Mouse (Mus musculus) MEL (cell line): ENCODE measurements around the gene Tas2r105. TPM values are rescaled to one million over a fixed set of nuclear protein-coding genes. Genes with fewer than 3 reads are reported as not detected.
A peak's percentile ranks its signal among the peaks of the same experiment; 100 is the strongest.

Experiments
- DNase-seq: peaks from one replicate; pipeline ENCODE4 v3.0.0; 2011; ENCODE audit warnings: low read depth, low spot score
- H3K27ac ChIP-seq: 2 replicates; pipeline ENCODE4 v1.5.1; 2012; ENCODE audit warnings: low read depth, mild to moderate bottlenecking, control low read depth, low read length, moderate library complexity; ENCODE audit not compliant: control insufficient read depth
- H3K27me3 ChIP-seq, 2 experiments: fragments of 150-350 bp in 1 of 2; sonication (generic) in 1 of 2; 2 replicates each; pipeline ENCODE4 v1.6.1; 2012; ENCODE audit warnings: low read length in 2 of 2, mild to moderate bottlenecking in 2 of 2, improper control_type of control experiment in 1 of 2, moderate library complexity in 1 of 2; ENCODE audit not compliant: insufficient read depth in 2 of 2, control insufficient read depth in 1 of 2
- H3K36me3 ChIP-seq, 2 experiments: 2 replicates each; pipeline ENCODE4 v1.6.1; 2012 to 2014; ENCODE audit warnings: low read length in 2 of 2, improper control_type of control experiment in 1 of 2, inconsistent platforms in 1 of 2, mild to moderate bottlenecking in 1 of 2; ENCODE audit not compliant: insufficient read depth in 2 of 2, control insufficient read depth in 1 of 2
- H3K4me1 ChIP-seq, 2 experiments: fragments of 150-350 bp in 1 of 2; sonication (generic) in 1 of 2; 2 replicates each; pipeline ENCODE4 v1.6.1; 2012; ENCODE audit warnings: low read length in 2 of 2, improper control_type of control experiment in 1 of 2, mild to moderate bottlenecking in 1 of 2; ENCODE audit not compliant: insufficient read depth in 2 of 2, control insufficient read depth in 1 of 2
- H3K4me3 ChIP-seq, 2 experiments: fragments of 150-350 bp in 1 of 2; sonication (generic) in 1 of 2; 2 replicates each; pipeline ENCODE4 v1.5.1; 2012; ENCODE audit warnings: low read depth in 2 of 2, low read length in 2 of 2, mild to moderate bottlenecking in 2 of 2, moderate library complexity in 2 of 2, control low read depth in 1 of 2, improper control_type of control experiment in 1 of 2; ENCODE audit not compliant: control insufficient read depth in 1 of 2, insufficient read depth in 1 of 2
- H3K79me2 ChIP-seq: 2 replicates; pipeline ENCODE4 v1.6.1; 2012; ENCODE audit warnings: mild to moderate bottlenecking, low read length, moderate library complexity; ENCODE audit not compliant: control insufficient read depth, poor library complexity, insufficient read depth
- H3K9ac ChIP-seq: 2 replicates; pipeline ENCODE4 v1.6.1; 2012; ENCODE audit warnings: low read depth, mild to moderate bottlenecking, control low read depth, low read length, moderate library complexity; ENCODE audit not compliant: control insufficient read depth, poor library complexity, severe bottlenecking
- H3K9me3 ChIP-seq: fragments of 150-350 bp; sonication (generic); replicated peaks from 2 replicates; pipeline ENCODE4 v1.6.1; 2012; ENCODE audit warnings: mild to moderate bottlenecking, low read length, improper control_type of control experiment, moderate library complexity; ENCODE audit not compliant: insufficient read depth
- BHLHE40 ChIP-seq: IDR thresholded peaks from 2 replicates; pipeline ENCODE4 v1.6.1; 2012; ENCODE audit warnings: low read depth, mild to moderate bottlenecking, inconsistent platforms, low read length, improper control_type of control experiment, borderline replicate concordance
- CHD2 ChIP-seq: IDR thresholded peaks from 2 replicates; pipeline ENCODE4 v1.6.1; 2011; ENCODE audit warnings: low read length, improper control_type of control experiment
- CTCF ChIP-seq, 3 experiments: IDR thresholded peaks in 2 of 3; conservative IDR thresholded peaks in 1 of 3; 2 replicates each; pipeline ENCODE4 v1.5.1; 2011 to 2012; ENCODE audit warnings: low read length in 3 of 3, low read depth in 2 of 3, mild to moderate bottlenecking in 2 of 3, improper control_type of control experiment in 1 of 3, inconsistent platforms in 1 of 3, mixed read lengths in 1 of 3, moderate library complexity in 1 of 3; ENCODE audit not compliant: control insufficient read depth in 1 of 3, insufficient read depth in 1 of 3, poor library complexity in 1 of 3, severe bottlenecking in 1 of 3
- E2F4 ChIP-seq: IDR thresholded peaks from 2 replicates; pipeline ENCODE4 v1.6.1; 2011; ENCODE audit warnings: low read depth, low read length, improper control_type of control experiment, borderline replicate concordance
- ELF1 ChIP-seq: IDR thresholded peaks from 2 replicates; pipeline ENCODE4 v1.6.1; 2014; ENCODE audit warnings: low read depth, mild to moderate bottlenecking, inconsistent platforms, low read length, improper control_type of control experiment, moderate library complexity
- EP300 ChIP-seq, 2 experiments: IDR thresholded peaks; 2 replicates each; pipeline ENCODE4 v1.6.1; 2011; ENCODE audit warnings: improper control_type of control experiment in 2 of 2, low read length in 2 of 2, low read depth in 1 of 2, mild to moderate bottlenecking in 1 of 2
- ETS1 ChIP-seq: IDR thresholded peaks from 2 replicates; pipeline ENCODE4 v1.6.1; 2012; ENCODE audit warnings: low read depth, mild to moderate bottlenecking, inconsistent platforms, low read length, improper control_type of control experiment, moderate library complexity
- GABPA ChIP-seq: IDR thresholded peaks from 2 replicates; pipeline ENCODE4 v1.6.1; 2012; ENCODE audit warnings: low read depth, mild to moderate bottlenecking, inconsistent platforms, low read length, improper control_type of control experiment, moderate library complexity
- MAX ChIP-seq: IDR thresholded peaks from 2 replicates; pipeline ENCODE4 v1.6.1; 2011; ENCODE audit warnings: low read length, improper control_type of control experiment
- NRF1 ChIP-seq: IDR thresholded peaks from 2 replicates; pipeline ENCODE4 v1.6.1; 2014; ENCODE audit warnings: low read depth, mild to moderate bottlenecking, inconsistent platforms, low read length, improper control_type of control experiment, moderate library complexity; ENCODE audit not compliant: poor library complexity, insufficient read depth, severe bottlenecking
- RAD21 ChIP-seq: IDR thresholded peaks from 2 replicates; pipeline ENCODE4 v1.6.1; 2011; ENCODE audit warnings: mild to moderate bottlenecking, low read depth, low read length, improper control_type of control experiment
- RCOR1 ChIP-seq: IDR thresholded peaks from 2 replicates; pipeline ENCODE4 v1.6.1; 2012; ENCODE audit warnings: low read depth, mild to moderate bottlenecking, inconsistent platforms, low read length, improper control_type of control experiment
- SMC3 ChIP-seq: IDR thresholded peaks from 2 replicates; pipeline ENCODE4 v1.6.1; 2011; ENCODE audit warnings: low read depth, low read length, improper control_type of control experiment
- UBTF ChIP-seq: IDR thresholded peaks from 2 replicates; pipeline ENCODE4 v1.6.1; 2012; ENCODE audit warnings: low read depth, mild to moderate bottlenecking, inconsistent platforms, low read length, improper control_type of control experiment, moderate library complexity, borderline replicate concordance; ENCODE audit not compliant: insufficient read depth
- ZNF384 ChIP-seq: IDR thresholded peaks from 2 replicates; pipeline ENCODE4 v1.6.1; 2012; ENCODE audit warnings: low read depth, mild to moderate bottlenecking, inconsistent platforms, low read length, improper control_type of control experiment
- polyA plus RNA-seq, 2 experiments: library from polyadenylated mRNA; stranded (reverse) in 1 of 2; unstranded in 1 of 2; fragments of >175 nt in 1 of 2; fragments of >200 nt in 1 of 2; gene quantifications; 2 replicates each; pipeline versions ENCODE4 v1.2.1 to v1.2.4; 2012; ENCODE audit warnings: low replicate concordance in 2 of 2, low read depth in 1 of 2; ENCODE audit not compliant: insufficient read length in 2 of 2, insufficient read depth in 1 of 2, missing spikeins in 1 of 2
- total RNA-seq: library from RNA; depleted of rRNA; stranded (reverse); fragments of 300-350 nt; gene quantifications from 2 replicates; pipeline ENCODE4 v1.2.3, GENCODE M21; 2012; rRNA removed

Tas2r105 gene
- total RNA-seq: not detected in 2 replicates
- not detected for polyA plus RNA-seq

GRCm38 (mm10) chr6:131687395-131687794 lies at the start of gene Tas2r105:
Gene Tas2r105, minus strand, starts transcription at chr6:131687495.
- H3K27ac ChIP-seq: no peak within 1 kb of the TSS
- no peaks in the 10 kb centered on the region for H3K36me3 ChIP-seq
- H3K79me2 ChIP-seq: no peaks in the 10 kb centered on the region
- H3K27me3 ChIP-seq: no peaks in the 10 kb centered on the region
- H3K4me3 ChIP-seq: no peak within 1 kb of the TSS
- H3K9ac ChIP-seq: no peak within 1 kb of the TSS
- no peaks in the 10 kb centered on the region for H3K9me3 ChIP-seq
- no peaks in the 10 kb centered on the region for H3K4me1 ChIP-seq
- DNase-seq: no peak
- no peak for TF ChIP-seq ELF1

DNA sequence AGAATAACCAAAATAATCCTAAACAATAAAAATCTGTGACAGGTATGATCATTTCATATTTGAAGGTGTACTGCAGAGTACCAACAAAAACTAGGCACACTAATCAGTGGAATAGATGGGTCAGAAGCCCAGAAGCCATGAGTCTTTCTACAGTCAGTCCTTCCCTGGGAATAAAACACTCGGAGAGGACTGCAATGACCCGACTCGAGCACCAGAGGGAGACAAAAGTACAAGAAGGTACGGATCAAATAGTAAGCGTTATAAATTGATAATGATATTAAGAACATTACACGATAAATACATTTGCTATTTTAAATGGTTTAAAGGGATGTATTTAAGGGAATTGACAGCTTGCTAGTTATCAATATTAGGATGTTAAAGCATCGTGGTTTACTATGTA lies 25.5 kb upstream of the Tas2r105 start:
- Histone ChIP-seq H3K36me3 (no peaks in the 10 kb centered on the region), H3K4me1 (no peaks in the 10 kb centered on the region), H3K9ac (no peak overlapping the region), H3K27ac (no peak overlapping the region), H3K4me3 (no peak overlapping the region), H3K27me3 (no peaks in the 10 kb centered on the region), H3K9me3 (no peaks in the 10 kb centered on the region), H3K79me2 (no peaks in the 10 kb centered on the region)
- DNase-seq: peak; percentile 24
- TF ChIP-seq RAD21 (peak; percentile 50), UBTF (no peak), CTCF (IDR thresholded peaks at IDR 0.05 in 2 of 3, conservative IDR thresholded peaks at IDR 0.05 in 1 of 3; ENCODE audit: control insufficient read depth in 1 of 3, insufficient read depth in 1 of 3, low read depth in 2 of 3, low read length in 3 of 3, poor library complexity in 1 of 3, severe bottlenecking in 1 of 3) (peak; percentile 23 to 54 (median 35); a peak in 5 of 6 replicates), NRF1 (no peak), GABPA (no peak), EP300 (IDR thresholded peaks at IDR 0.05; ENCODE audit: low read depth in 1 of 2, low read length in 2 of 2) (no peak), E2F4 (no peak), ZNF384 (no peak), CHD2 (no peak), MAX (no peak), SMC3 (peak; percentile 59), ETS1 (no peak)

GRCm38 (mm10) chr6:131689963-131690362 lies 2.7 kb upstream of the Tas2r105 start, which contains the start of gene Tas2r114:
Gene Tas2r114, minus strand, starts transcription at chr6:131690063.
- no peak for TF ChIP-seq NRF1
- TF ChIP-seq RAD21: no peak
- no peak for TF ChIP-seq E2F4
- TF ChIP-seq BHLHE40: no peak
- no peak for TF ChIP-seq RCOR1
- TF ChIP-seq GABPA: no peak
- H3K4me3 ChIP-seq: no peak within 1 kb of the TSS
- H3K27me3 ChIP-seq: no peaks in the 10 kb centered on the region
- H3K9me3 ChIP-seq: no peaks in the 10 kb centered on the region
- no peak within 1 kb of the TSS for H3K9ac ChIP-seq
- no peak for DNase-seq
- H3K36me3 ChIP-seq: no peaks in the 10 kb centered on the region
- no peak within 1 kb of the TSS for H3K27ac ChIP-seq
- H3K79me2 ChIP-seq: no peaks in the 10 kb centered on the region
- no peaks in the 10 kb centered on the region for H3K4me1 ChIP-seq
